17 mouse cellular contexts compared by ENCODE assay signal in genomic region chr5:8778751-8779150, GRCm38 (mm10).
"Had no signal": no experiment of that assay in that cellular context is flagged by ENCODE, and none has a peak within 500 bp of the region (broad histone marks: within the 10 kb centered on the region; RNA-seq: fewer than 3 reads in every experiment).

No protein-coding gene starts in this region.

- H3K4me2 ChIP-seq: kidney, embryonic 15.5 days; limb, embryonic 12.5 days; liver, embryonic 13.5 days; lung, embryonic 15.5 days; midbrain, embryonic 11.5 days; midbrain, embryonic 15.5 days; neural tube, embryonic 13.5 days had no signal

- H3K9me3 ChIP-seq: kidney, embryonic 15.5 days; limb, embryonic 12.5 days; liver, embryonic 13.5 days; lung, embryonic 15.5 days; megakaryocyte, embryonic 14.5 days; midbrain, embryonic 15.5 days; neural tube, embryonic 13.5 days had no signal

- H3K27ac ChIP-seq: kidney, embryonic 15.5 days; limb, embryonic 12.5 days; liver, embryonic 13.5 days; lung, embryonic 15.5 days; macrophage; midbrain, embryonic 15.5 days; neural tube, embryonic 13.5 days had no signal

- ATAC-seq: liver, postnatal 0 days; midbrain, embryonic 15.5 days had no signal

- H3K36me3 ChIP-seq: kidney, embryonic 15.5 days; limb, embryonic 12.5 days; liver, embryonic 13.5 days; lung, embryonic 15.5 days; midbrain, embryonic 15.5 days; neural tube, embryonic 13.5 days had no signal

- H3K27me3 ChIP-seq: kidney, embryonic 15.5 days; limb, embryonic 12.5 days; liver, embryonic 13.5 days; lung, embryonic 15.5 days; megakaryocyte, embryonic 14.5 days; midbrain, embryonic 15.5 days; neural tube, embryonic 13.5 days had no signal

- H3K4me1 ChIP-seq: kidney, embryonic 15.5 days; limb, embryonic 12.5 days; liver, embryonic 13.5 days; lung, embryonic 15.5 days; megakaryocyte, embryonic 14.5 days; midbrain, embryonic 15.5 days; neural tube, embryonic 13.5 days had no signal

- DNase-seq: kidney, postnatal 14 days; layer of hippocampus, adult 9-11 months; layer of hippocampus, postnatal 36 days; liver; liver, embryonic 13.5 days; liver, postnatal 0 days; lung, postnatal 14 days; right cerebral cortex, postnatal 25 days; thymus, postnatal 4 days had no signal

- H3K9ac ChIP-seq: kidney, embryonic 15.5 days; limb, embryonic 12.5 days; liver, embryonic 13.5 days; liver, postnatal 0 days; lung, embryonic 15.5 days; midbrain, embryonic 15.5 days; neural tube, embryonic 13.5 days had no signal

- H3K4me3 ChIP-seq: kidney, embryonic 15.5 days; limb, embryonic 12.5 days; liver, embryonic 13.5 days; lung, embryonic 15.5 days; megakaryocyte, embryonic 14.5 days; midbrain, embryonic 15.5 days; neural tube, embryonic 13.5 days had no signal
